Mouse (Mus musculus) ES-E14 (cell line): ENCODE measurements at regions not wholly inside any gene's neighbourhood (a gene's known extent, or its start where the extent isn't known, plus 50 kb on each side); places are given as distances from the start of the nearest gene placed in this dataset.

Experiments
- DNase-seq: peaks from one replicate; pipeline ENCODE4 v3.0.0-alpha.2; 2013; ENCODE audit warnings: low read depth, low spot score
- H3K27ac ChIP-seq: 2 replicates; pipeline ENCODE4 v1.5.1; 2012; ENCODE audit warnings: low read depth, mild to moderate bottlenecking, low read length, moderate library complexity, mixed read lengths; ENCODE audit not compliant: poor library complexity, insufficient read depth, severe bottlenecking
- H3K36me3 ChIP-seq: 2 replicates; pipeline ENCODE4 v1.6.1; 2012; ENCODE audit warnings: mild to moderate bottlenecking, low read length, moderate library complexity, mixed read lengths; ENCODE audit not compliant: control insufficient read depth, poor library complexity, insufficient read depth, severe bottlenecking
- H3K4me1 ChIP-seq, 2 experiments: fragments of 150-350 bp in 1 of 2; sonication (generic) in 1 of 2; 2 replicates each; pipeline ENCODE4 v1.6.1; 2012; ENCODE audit warnings: low read length in 2 of 2, mild to moderate bottlenecking in 1 of 2, mixed read lengths in 1 of 2; ENCODE audit not compliant: control insufficient read depth in 2 of 2, insufficient read depth in 2 of 2, poor library complexity in 1 of 2
- H3K4me3 ChIP-seq, 2 experiments: fragments of 150-350 bp in 1 of 2; sonication (generic) in 1 of 2; 2 replicates each; pipeline ENCODE4 v1.5.1; 2012; ENCODE audit warnings: low read length in 2 of 2, low read depth in 1 of 2, mild to moderate bottlenecking in 1 of 2, mixed read lengths in 1 of 2; ENCODE audit not compliant: insufficient read depth in 1 of 2, poor library complexity in 1 of 2, severe bottlenecking in 1 of 2
- H3K9ac ChIP-seq: 2 replicates; pipeline ENCODE4 v1.6.1; 2012; ENCODE audit warnings: low read depth, mild to moderate bottlenecking, low read length, mixed read lengths; ENCODE audit not compliant: poor library complexity, insufficient read depth, severe bottlenecking
- H3K9me3 ChIP-seq: fragments of 150-350 bp; sonication (generic); 2 replicates; pipeline ENCODE4 v1.6.1; 2012; ENCODE audit warnings: low read depth, mild to moderate bottlenecking, low read length; ENCODE audit not compliant: control insufficient read depth, insufficient read depth
- CHD2 ChIP-seq: IDR thresholded peaks from 2 replicates; pipeline ENCODE4 v1.6.1; 2014; ENCODE audit warnings: mild to moderate bottlenecking, low read depth, low read length, inconsistent platforms
- HCFC1 ChIP-seq: IDR thresholded peaks from 2 replicates; pipeline ENCODE4 v1.6.1; 2012; ENCODE audit warnings: low read length, inconsistent platforms, borderline replicate concordance; ENCODE audit not compliant: insufficient read depth
- MAFK ChIP-seq: IDR thresholded peaks from 2 replicates; pipeline ENCODE4 v1.6.1; 2014; ENCODE audit warnings: mild to moderate bottlenecking, low read depth, low read length, inconsistent platforms; ENCODE audit not compliant: insufficient read depth
- ZC3H11A ChIP-seq: IDR thresholded peaks from 2 replicates; pipeline ENCODE4 v1.6.1; 2012; ENCODE audit warnings: low read depth, mild to moderate bottlenecking, inconsistent platforms, low read length, borderline replicate concordance
- ZNF384 ChIP-seq: IDR thresholded peaks from 2 replicates; pipeline ENCODE4 v1.6.1; 2012; ENCODE audit warnings: low read depth, low read length, inconsistent platforms
- in situ Hi-C, 2 experiments: fragments of 600-800 bp; cut with MboI; formaldehyde crosslinking; loops; one replicate each; pipeline ENCODE4 v1.15.1; 2025; ENCODE audit warnings: low sequenced_read_pairs in 2 of 2, inconsistent platforms in 1 of 2; ENCODE audit not compliant: unreplicated experiment in 2 of 2

- no peaks in the 10 kb centered on the region for H3K9me3 ChIP-seq
- H3K36me3 ChIP-seq, result no peaks in the 10 kb centered on the region
- no peaks in the 10 kb centered on the region for H3K4me1 ChIP-seq
- no peak for TF ChIP-seq CHD2
- TF ChIP-seq ZC3H11A, result no peak
- no peak for TF ChIP-seq ZNF384
- no peak for TF ChIP-seq MAFK
- no peak for TF ChIP-seq HCFC1
- H3K4me3 ChIP-seq, result no peak overlapping the region
- in situ Hi-C loops, result no loop called here
- no peak overlapping the region for H3K9ac ChIP-seq
- DNase-seq, result no peak
- no peak overlapping the region for H3K27ac ChIP-seq
These were observed 166.7 kb upstream of the Msx2 start for GRCm38 (mm10) chr13:53639584-53639983.

GRCm38 (mm10) chr13:53639115-53639514 is 166.2 kb upstream of the Msx2 start:
- no peaks in the 10 kb centered on the region for H3K4me1 ChIP-seq
- H3K27ac ChIP-seq, result no peak overlapping the region; the same call in 1 of the 2 replicates
- H3K9ac ChIP-seq, result no peak overlapping the region
- no peaks in the 10 kb centered on the region for H3K9me3 ChIP-seq
- H3K4me3 ChIP-seq, result no peak overlapping the region
- H3K36me3 ChIP-seq, result no peaks in the 10 kb centered on the region
- in situ Hi-C loops, result no loop called here
- DNase-seq, result no peak
- TF ChIP-seq MAFK, result no peak
- TF ChIP-seq HCFC1, result no peak
- TF ChIP-seq ZNF384, result no peak
- TF ChIP-seq ZC3H11A, result no peak
- TF ChIP-seq CHD2, result no peak

GRCm38 (mm10) chr13:53636011-53636410 is 163.1 kb upstream of the Msx2 start:
- TF ChIP-seq ZC3H11A, result no peak
- no peak for TF ChIP-seq CHD2
- TF ChIP-seq HCFC1, result no peak
- no peak for TF ChIP-seq ZNF384
- TF ChIP-seq MAFK, result no peak
- no peak overlapping the region for H3K9ac ChIP-seq
- H3K36me3 ChIP-seq, result no peaks in the 10 kb centered on the region
- H3K4me1 ChIP-seq, result no peaks in the 10 kb centered on the region
- no peak for DNase-seq
- H3K27ac ChIP-seq, result no peak overlapping the region
- in situ Hi-C loops, result no loop called here
- H3K4me3 ChIP-seq, result no peak overlapping the region
- no peaks in the 10 kb centered on the region for H3K9me3 ChIP-seq

- TF ChIP-seq MAFK, result no peak
- no peak for TF ChIP-seq ZC3H11A
- TF ChIP-seq CHD2, result no peak
- TF ChIP-seq ZNF384, result no peak
- no peak for TF ChIP-seq HCFC1
- no peak overlapping the region for H3K4me3 ChIP-seq
- H3K36me3 ChIP-seq, result no peaks in the 10 kb centered on the region
- no peak overlapping the region for H3K9ac ChIP-seq
- no peak overlapping the region for H3K27ac ChIP-seq
- in situ Hi-C loops, result no loop called here
- DNase-seq, result no peak
- H3K4me1 ChIP-seq, result no peaks in the 10 kb centered on the region
- no peaks in the 10 kb centered on the region for H3K9me3 ChIP-seq
These were observed 161.8 kb upstream of the Msx2 start for GRCm38 (mm10) chr13:53634637-53635203.
